Mouse (Mus musculus) CH12.LX (cell line): ENCODE measurements around the gene Kxd1. TPM values are rescaled to one million over a fixed set of nuclear protein-coding genes. Genes with fewer than 3 reads are reported as not detected.

Experiments
- DNase-seq: peaks from one replicate; pipeline ENCODE4 v3.0.0-alpha.2; 2013; ENCODE audit errors: extremely low read depth
- H3K27ac ChIP-seq: 2 replicates; pipeline ENCODE4 v1.5.1; 2012; ENCODE audit warnings: low read depth, mild to moderate bottlenecking, control low read depth, moderate library complexity; ENCODE audit not compliant: insufficient read depth
- H3K27me3 ChIP-seq: replicated peaks from 2 replicates; pipeline ENCODE3; 2012; ENCODE audit warnings: inconsistent platforms
- H3K36me3 ChIP-seq, 2 experiments: replicated peaks in 1 of 2; 2 replicates each; pipeline versions ENCODE3 to v1.6.1; 2012; ENCODE audit warnings: inconsistent platforms in 1 of 2, low read length in 1 of 2, mild to moderate bottlenecking in 1 of 2, mixed read lengths in 1 of 2, moderate library complexity in 1 of 2; ENCODE audit not compliant: control insufficient read depth in 1 of 2, insufficient read depth in 1 of 2
- H3K4me1 ChIP-seq, 2 experiments: 2 replicates each; pipeline ENCODE4 v1.6.1; 2012; ENCODE audit warnings: inconsistent platforms in 1 of 2, moderate library complexity in 1 of 2; ENCODE audit not compliant: insufficient read depth in 2 of 2, control insufficient read depth in 1 of 2
- H3K4me2 ChIP-seq: 2 replicates; pipeline ENCODE4 v1.6.1; 2012; ENCODE audit warnings: low read depth, mild to moderate bottlenecking, control low read depth; ENCODE audit not compliant: poor library complexity, insufficient read depth, severe bottlenecking
- H3K4me3 ChIP-seq, 3 experiments: fragments of 150-350 bp in 1 of 3; sonication (generic) in 1 of 3; replicated peaks in 1 of 3; 2 replicates each; pipeline versions ENCODE3 to v1.5.1; 2011 to 2012; ENCODE audit warnings: low read depth in 2 of 3, low read length in 2 of 3, mild to moderate bottlenecking in 2 of 3, moderate library complexity in 2 of 3, control low read depth in 1 of 3, improper control_type of control experiment in 1 of 3, inconsistent platforms in 1 of 3, mixed read lengths in 1 of 3; ENCODE audit not compliant: poor library complexity in 1 of 3
- H3K79me2 ChIP-seq: replicated peaks from 2 replicates; pipeline ENCODE4 v1.6.1; 2012; ENCODE audit warnings: mild to moderate bottlenecking, moderate library complexity; ENCODE audit not compliant: control insufficient read depth, poor library complexity, insufficient read depth, severe bottlenecking; ENCODE audit errors: extremely low read depth
- H3K9ac ChIP-seq: 2 replicates; pipeline ENCODE4 v1.6.1; 2012; ENCODE audit warnings: low read depth, mild to moderate bottlenecking, control low read depth, moderate library complexity; ENCODE audit not compliant: insufficient read depth
- H3K9me3 ChIP-seq: replicated peaks from 2 replicates; pipeline ENCODE3; 2012; ENCODE audit warnings: low read length, inconsistent platforms, mixed read lengths
- BHLHE40 ChIP-seq: IDR thresholded peaks from 2 replicates; pipeline ENCODE4 v1.6.1; 2011; ENCODE audit warnings: mild to moderate bottlenecking, low read depth, low read length, improper control_type of control experiment
- CHD1 ChIP-seq: IDR thresholded peaks from 2 replicates; pipeline ENCODE4 v1.6.1; 2012; ENCODE audit warnings: low read depth, low read length, improper control_type of control experiment, inconsistent platforms
- ELF1 ChIP-seq: IDR thresholded peaks from 2 replicates; pipeline ENCODE4 v1.6.1; 2014; ENCODE audit warnings: low read depth, mild to moderate bottlenecking, inconsistent platforms, low read length, improper control_type of control experiment
- HCFC1 ChIP-seq: IDR thresholded peaks from 2 replicates; pipeline ENCODE4 v1.6.1; 2012; ENCODE audit warnings: low read depth, mild to moderate bottlenecking, inconsistent platforms, low read length, improper control_type of control experiment
- IRF4 ChIP-seq: IDR thresholded peaks from 2 replicates; pipeline ENCODE4 v1.6.1; 2014; ENCODE audit warnings: low read depth, mild to moderate bottlenecking, inconsistent platforms, low read length, improper control_type of control experiment
- JUN ChIP-seq: IDR thresholded peaks from 2 replicates; pipeline ENCODE4 v1.6.1; 2011; ENCODE audit warnings: low read depth, mild to moderate bottlenecking, low read length, improper control_type of control experiment, moderate library complexity; ENCODE audit not compliant: insufficient read depth
- MAFK ChIP-seq: IDR thresholded peaks from 2 replicates; pipeline ENCODE4 v1.6.1; 2011; ENCODE audit warnings: low read length, improper control_type of control experiment; ENCODE audit not compliant: insufficient replicate concordance
- MXI1 ChIP-seq: IDR thresholded peaks from 2 replicates; pipeline ENCODE4 v1.6.1; 2011; ENCODE audit warnings: mild to moderate bottlenecking, low read depth, low read length, improper control_type of control experiment
- MYC ChIP-seq: IDR thresholded peaks from 2 replicates; pipeline ENCODE4 v1.6.1; 2011; ENCODE audit warnings: low read depth, mild to moderate bottlenecking, improper control_type of control experiment, low read length
- NELFE ChIP-seq: IDR thresholded peaks from 2 replicates; pipeline ENCODE4 v1.6.1; 2011; ENCODE audit warnings: low read depth, low read length, improper control_type of control experiment
- PAX5 ChIP-seq: IDR thresholded peaks from 2 replicates; pipeline ENCODE4 v1.6.1; 2012; ENCODE audit warnings: low read length, inconsistent platforms, mixed read lengths
- RAD21 ChIP-seq: IDR thresholded peaks from 2 replicates; pipeline ENCODE4 v1.6.1; 2011; ENCODE audit warnings: low read depth, mild to moderate bottlenecking, low read length, improper control_type of control experiment, moderate library complexity
- RCOR1 ChIP-seq: conservative IDR thresholded peaks from 2 replicates; pipeline ENCODE4 v1.6.1; 2012; ENCODE audit warnings: low read depth, mild to moderate bottlenecking, inconsistent platforms, low read length, improper control_type of control experiment
- TBP ChIP-seq: conservative IDR thresholded peaks from 2 replicates; pipeline ENCODE4 v1.6.1; 2011; ENCODE audit warnings: low read depth, low read length, improper control_type of control experiment
- USF1 ChIP-seq: IDR thresholded peaks from 2 replicates; pipeline ENCODE4 v1.6.1; 2014; ENCODE audit warnings: low read depth, mild to moderate bottlenecking, inconsistent platforms, low read length, improper control_type of control experiment
- ZC3H11A ChIP-seq: IDR thresholded peaks from 2 replicates; pipeline ENCODE4 v1.6.1; 2012; ENCODE audit warnings: low read depth, mild to moderate bottlenecking, inconsistent platforms, low read length, improper control_type of control experiment
- ZKSCAN1 ChIP-seq: IDR thresholded peaks from 2 replicates; pipeline ENCODE4 v1.6.1; 2012; ENCODE audit warnings: low read depth, inconsistent platforms, low read length, improper control_type of control experiment, borderline replicate concordance
- ZMIZ1 ChIP-seq: IDR thresholded peaks from 2 replicates; pipeline ENCODE4 v1.6.1; 2012; ENCODE audit warnings: low read depth, mild to moderate bottlenecking, inconsistent platforms, low read length, improper control_type of control experiment
- ZNF384 ChIP-seq: IDR thresholded peaks from 2 replicates; pipeline ENCODE4 v1.6.1; 2012; ENCODE audit warnings: low read depth, low read length, improper control_type of control experiment, inconsistent platforms
- dilution Hi-C: fragments of 300-500 bp; cut with MboI; formaldehyde crosslinking; loops from 2 replicates; pipeline ENCODE4 v1.14.3; 2020; ENCODE audit warnings: low sequenced_read_pairs; ENCODE audit not compliant: extremely low pct_unique_long_range_greater_than_20kb, extremely low pct_ligation_motif_present
- in situ Hi-C: fragments of 300-500 bp; cut with MboI; formaldehyde crosslinking; loops from 3 replicates; pipeline ENCODE4 v1.14.3; 2019; ENCODE audit warnings: low sequenced_read_pairs, low pct_ligation_motif_present, low pct_unique_long_range_greater_than_20kb, mixed read lengths
- polyA plus RNA-seq: library from polyadenylated mRNA; unstranded; fragments of >175 nt; gene quantifications from 2 replicates; pipeline ENCODE4 v1.2.1, GENCODE M21; 2012; ENCODE audit warnings: low read depth; ENCODE audit not compliant: insufficient read length
- total RNA-seq, 2 experiments: library from RNA; depleted of rRNA; stranded (reverse); fragments of 300-350 nt in 1 of 2; fragments of >200 nt in 1 of 2; gene quantifications; 2 replicates each; pipeline ENCODE4 v1.2.3; 2012 to 2014

Kxd1 gene
- total and polyA plus RNA-seq, 3 experiments = 56.6 to 68.0 (median 63.4) TPM

- TF ChIP-seq ZMIZ1 (peak; percentile 42; the same call in 1 of the 2 replicates), CHD1 (0 out of 2 replicates have a peak, but pooled peaks have one; percentile 33), TBP (no peak), MXI1 (peak; percentile 85; the same call in 1 of the 2 replicates), ZNF384 (no peak), MYC (0 out of 2 replicates have a peak, but pooled peaks have one; percentile 55), JUN (no peak), NELFE (peak; percentile 74)
These were observed 51.2 kb downstream of the Kxd1 start, which contains the start of gene Klhl26 (continued) for GRCm38 (mm10) chr8:70476333-70477268.

GRCm38 (mm10) chr8:70471856-70472255, 55.9 kb downstream of the Kxd1 start:
- no peaks in the 10 kb centered on the region for H3K27me3 ChIP-seq
- H3K4me3 ChIP-seq = no peak overlapping the region
- no peak for DNase-seq
- H3K4me1 ChIP-seq = peaks cover 0 to 14% of the 10 kb centered on the region in 2 experiments; a peak in 2 of 4 replicates
- no peak overlapping the region for H3K9ac ChIP-seq
- dilution Hi-C loops (no loop called here), in situ Hi-C loops (no loop called here)
- no peak overlapping the region for H3K27ac ChIP-seq
- no peak for TF ChIP-seq BHLHE40
- no peak for TF ChIP-seq USF1
- TF ChIP-seq ZMIZ1 = no peak
- TF ChIP-seq HCFC1 = no peak
- no peak for TF ChIP-seq ZC3H11A
- no peak for TF ChIP-seq RAD21
- no peak for TF ChIP-seq RCOR1
- TF ChIP-seq ELF1 = no peak
- TF ChIP-seq CHD1 = no peak
- TF ChIP-seq ZKSCAN1 = no peak
- no peak for TF ChIP-seq IRF4
- no peak for TF ChIP-seq MAFK
- no peak for TF ChIP-seq PAX5
- no peak overlapping the region for H3K4me2 ChIP-seq
- H3K36me3 ChIP-seq = peaks cover 9 to 69% of the 10 kb centered on the region in 2 experiments
- H3K79me2 ChIP-seq = no peaks in the 10 kb centered on the region
- no peaks in the 10 kb centered on the region for H3K9me3 ChIP-seq
